Mouse (Mus musculus) gonadal fat pad, adult 2 months (tissue): Measurements from ENCODE around the gene Zfp13. TPM values are rescaled to one million over a fixed set of nuclear protein-coding genes. Genes with fewer than 3 reads are reported as not detected.
"Not testable (repeated sequence)": the region's sequence is repeated elsewhere in the genome, so short reads cannot be mapped to it uniquely, and the experiment has no call there.

ENCODE experiments used
- DNase-seq: peaks from one replicate; pipeline ENCODE4 v3.0.0-alpha.2; 2012; ENCODE audit warnings: low read depth
- polyA plus RNA-seq: library from polyadenylated mRNA; depleted of rRNA; stranded (reverse); fragments of >200 nt; gene quantifications from 2 replicates; pipeline ENCODE4 v1.2.3, GENCODE M21; 2012

Gene Zfp13
- polyA plus RNA-seq, 1 experiment, result 27.0 TPM

DNA sequence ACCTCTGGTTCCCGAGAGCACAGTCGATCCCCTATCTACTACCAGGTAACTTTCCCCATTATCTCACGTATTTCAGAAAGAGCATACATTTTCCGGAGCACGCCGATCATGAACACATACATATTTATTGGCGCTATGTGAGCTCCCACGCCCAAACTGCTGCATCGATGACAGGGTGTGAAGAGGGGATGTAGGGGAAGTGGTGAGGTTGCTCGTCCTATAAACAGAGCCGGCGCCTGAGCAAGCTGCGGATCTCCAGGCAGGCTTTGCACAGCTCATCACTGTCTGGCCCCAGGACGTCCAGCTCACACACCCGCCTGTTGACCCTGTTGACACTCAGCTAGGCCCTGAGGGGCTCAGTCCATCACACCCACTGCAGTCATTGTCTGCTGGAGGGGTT is 48.4 kb downstream of the Zfp13 start:
- DNase-seq, result no peak

DNA sequence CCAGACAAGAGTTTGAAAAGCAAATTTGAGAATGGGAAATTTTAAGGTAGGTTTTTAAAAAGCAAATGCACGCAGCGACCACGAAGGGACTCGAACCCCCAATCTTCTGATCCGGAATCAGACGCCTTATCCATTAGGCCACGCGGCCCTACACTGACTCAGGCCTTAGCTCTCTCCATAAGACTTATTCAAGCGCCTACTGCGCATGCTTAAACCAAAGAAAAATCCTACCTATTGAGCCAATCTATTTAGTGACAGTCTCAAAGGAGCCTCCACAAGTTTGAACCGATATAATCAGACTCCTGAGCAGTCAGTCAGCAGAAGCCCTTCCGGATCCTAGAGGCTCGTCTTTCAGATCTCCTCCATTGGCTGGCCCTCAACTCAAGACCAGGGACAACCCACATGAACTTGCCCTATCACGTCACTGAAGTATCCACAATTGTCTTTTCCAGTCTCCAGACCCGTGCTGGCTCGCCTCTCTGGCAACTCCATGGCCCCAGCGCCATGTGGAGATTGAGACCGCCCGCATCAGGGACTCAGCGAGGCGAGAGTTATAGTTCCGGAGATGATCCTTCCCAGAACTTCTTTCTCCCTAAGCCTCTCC is 49.0 kb downstream of the Zfp13 start:
- no peak for DNase-seq

DNA sequence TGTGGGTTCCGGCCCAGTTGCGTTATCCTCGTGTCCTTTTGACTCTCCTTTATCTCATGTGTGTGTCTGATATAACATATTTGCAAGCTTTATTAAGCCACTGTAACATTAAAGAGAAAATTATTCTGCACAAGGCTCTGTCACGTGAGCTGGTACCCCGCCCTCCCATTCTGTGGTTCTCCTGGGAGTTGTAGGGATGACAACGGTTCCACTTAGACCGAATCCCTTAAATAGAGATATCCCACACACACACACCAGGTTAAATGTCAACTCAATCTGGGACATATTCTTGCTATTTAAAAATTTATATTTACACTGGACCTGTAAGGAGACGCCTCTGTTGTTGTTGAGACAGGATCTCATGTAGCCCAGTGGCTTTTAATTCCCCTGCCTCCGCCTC is 49.8 kb downstream of the Zfp13 start:
- DNase-seq, result no peak

DNA sequence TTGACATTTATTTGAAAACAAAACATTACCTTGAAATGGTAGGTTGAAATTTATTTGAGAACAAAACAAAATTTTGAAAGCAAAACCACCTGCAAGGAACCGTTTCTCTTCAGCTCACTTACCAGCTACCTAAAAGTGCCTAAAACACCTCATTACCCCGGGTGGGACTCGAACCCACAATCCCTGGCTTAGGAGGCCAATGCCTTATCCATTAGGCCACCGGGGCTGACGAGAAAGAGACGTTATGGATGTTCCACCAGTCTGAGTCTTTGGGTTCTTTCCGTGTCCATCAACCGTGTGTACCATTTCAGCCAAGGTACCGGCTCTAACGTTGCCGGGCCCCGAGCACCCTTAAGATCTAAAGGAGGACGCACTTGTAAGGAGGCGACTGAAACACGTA is 50.7 kb downstream of the Zfp13 start:
- DNase-seq, result no peak

DNA sequence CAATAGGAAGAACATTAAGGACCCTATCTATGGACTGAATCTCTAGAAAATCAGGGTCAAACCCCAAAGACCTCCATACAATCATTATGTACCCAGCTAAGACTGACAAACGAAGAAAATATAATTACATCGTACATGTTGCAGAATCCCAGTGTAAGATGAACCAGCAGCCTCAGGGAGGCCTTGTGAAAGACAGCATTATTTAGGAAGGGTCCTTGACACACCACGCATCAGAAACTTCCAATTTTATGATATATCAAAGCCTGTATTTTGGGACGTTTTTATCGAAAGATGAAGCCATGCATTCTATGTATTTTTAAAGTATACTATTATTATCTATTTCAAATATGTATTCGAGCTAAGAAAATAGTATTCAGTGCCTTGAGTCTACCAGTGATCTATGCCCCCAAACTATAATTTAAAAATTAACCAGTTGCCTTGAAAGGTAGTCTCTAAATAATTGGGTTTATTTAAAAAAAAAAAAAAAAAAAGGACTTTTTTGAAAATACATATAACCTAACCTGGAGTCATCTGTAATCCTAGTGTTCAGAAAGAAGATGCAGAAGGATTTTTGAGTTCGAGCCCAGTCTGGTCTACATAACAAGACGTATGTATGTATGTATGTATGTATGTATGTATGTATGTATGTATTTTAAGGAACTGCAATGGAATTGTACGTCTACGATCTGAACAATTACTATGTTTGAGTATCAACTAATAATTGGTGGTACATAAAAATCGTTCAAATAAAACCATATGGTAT is 51.4 kb downstream of the Zfp13 start:
- no peak for DNase-seq

DNA sequence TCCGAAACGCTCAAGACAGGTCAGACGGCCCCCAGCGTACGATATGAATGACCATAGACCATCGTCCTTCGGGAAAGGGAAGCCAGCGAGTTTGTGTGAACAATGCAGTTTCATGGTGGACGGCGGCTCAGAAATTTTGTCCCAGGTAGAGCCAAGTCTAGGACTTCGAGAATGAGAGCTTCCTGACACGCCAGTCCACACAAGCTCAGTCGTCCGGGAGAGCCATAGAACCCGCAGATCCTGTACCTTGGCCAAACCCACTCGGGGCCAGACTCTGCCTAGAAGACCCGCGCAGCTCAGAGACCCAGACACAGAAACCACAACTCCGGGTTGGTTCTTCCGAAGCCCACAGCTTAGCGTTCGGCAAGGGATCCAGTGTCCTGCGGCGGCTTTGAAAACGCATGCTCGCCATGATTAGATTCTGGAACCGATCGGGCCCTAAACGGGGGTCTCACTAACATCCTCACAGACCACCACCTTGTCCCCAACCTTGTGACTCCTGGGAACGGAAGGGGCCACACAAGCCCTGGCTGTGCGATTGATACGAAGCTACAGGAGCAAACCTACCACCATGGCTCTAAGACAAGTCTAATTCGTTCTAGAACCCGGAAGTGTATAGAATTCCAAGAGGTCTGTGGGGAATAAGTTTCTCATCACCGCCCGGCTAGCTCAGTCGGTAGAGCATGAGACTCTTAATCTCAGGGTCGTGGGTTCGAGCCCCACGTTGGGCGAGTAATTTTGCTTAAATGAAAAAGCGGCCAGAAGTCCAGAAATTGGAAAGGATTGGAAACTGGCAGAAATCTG is 52.4 kb downstream of the Zfp13 start:
- no peak for DNase-seq

DNA sequence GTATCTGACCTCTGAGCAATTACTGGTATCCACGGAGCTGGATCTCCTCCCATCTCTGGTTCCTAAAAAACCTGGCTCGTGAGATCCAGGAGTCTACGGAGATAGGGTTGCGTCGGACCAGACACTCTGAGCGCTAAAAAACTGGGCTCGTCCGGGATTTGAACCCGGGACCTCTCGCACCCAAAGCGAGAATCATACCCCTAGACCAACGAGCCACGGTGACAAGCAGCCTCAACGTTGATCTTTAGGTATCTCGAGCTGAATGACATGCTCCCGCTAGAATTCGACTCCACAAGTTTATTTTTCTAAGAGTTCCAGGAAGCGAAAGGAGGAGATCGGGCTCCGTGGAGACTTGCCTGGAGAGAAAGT is 53.0 kb downstream of the Zfp13 start:
- DNase-seq, result no peak

DNA sequence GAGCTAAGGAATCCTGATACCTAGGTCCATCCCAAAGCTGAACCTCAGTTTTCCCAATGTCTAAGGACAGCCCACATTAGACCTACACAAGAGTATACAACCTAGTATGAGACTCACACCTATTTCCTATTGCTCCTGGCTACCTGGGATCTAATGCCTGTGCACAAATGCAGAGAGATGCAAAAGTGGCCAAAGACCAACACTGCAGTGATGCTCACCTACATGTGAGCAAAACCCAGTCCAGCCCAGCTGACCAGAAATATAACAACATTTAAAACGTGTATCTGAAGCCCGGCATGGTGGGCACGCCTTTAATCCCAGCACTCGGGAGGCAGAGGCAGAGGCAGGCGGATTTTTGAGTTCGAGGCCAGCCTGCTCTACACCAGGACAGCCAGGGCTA is 53.4 kb downstream of the Zfp13 start:
- DNase-seq, result no peak

DNA sequence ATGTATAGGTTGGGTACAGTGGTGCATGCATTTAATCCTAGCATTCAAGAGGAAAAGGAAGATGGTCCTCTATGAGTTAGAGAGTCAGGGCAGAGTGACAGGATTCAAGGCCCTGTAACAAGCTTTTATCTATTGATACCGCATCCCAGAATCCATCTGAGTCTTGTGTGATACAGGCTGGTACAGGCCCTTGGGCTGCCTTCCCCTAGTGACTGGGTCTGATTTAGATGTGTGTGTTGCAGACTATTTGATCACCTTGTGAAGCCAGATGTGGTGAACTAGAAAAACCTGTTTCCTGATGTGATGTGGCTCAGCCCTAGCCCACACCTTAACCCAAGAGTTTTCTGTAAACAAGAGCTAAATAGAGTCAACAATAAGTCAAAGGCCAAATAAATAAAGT is 54.5 kb downstream of the Zfp13 start:
- no peak for DNase-seq

DNA sequence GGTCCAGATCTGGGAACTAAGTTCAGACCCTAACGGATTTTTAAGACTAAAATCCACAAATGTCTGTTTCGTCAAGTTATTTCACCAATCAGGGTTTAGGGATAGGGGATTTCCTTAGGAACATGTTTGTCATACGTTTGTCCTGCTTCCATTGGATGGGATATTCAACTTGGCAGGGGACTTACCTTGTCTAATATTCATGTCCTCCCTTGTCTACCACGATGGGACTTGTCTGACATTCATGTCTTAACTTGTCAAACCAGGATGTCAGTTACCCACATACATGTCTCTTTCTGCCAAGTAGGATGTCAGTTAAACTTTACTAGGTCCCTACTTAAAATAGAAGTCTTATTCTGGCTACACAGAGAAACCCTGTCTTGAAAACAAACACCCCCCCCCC is 55.3 kb downstream of the Zfp13 start:
- no peak for DNase-seq

DNA sequence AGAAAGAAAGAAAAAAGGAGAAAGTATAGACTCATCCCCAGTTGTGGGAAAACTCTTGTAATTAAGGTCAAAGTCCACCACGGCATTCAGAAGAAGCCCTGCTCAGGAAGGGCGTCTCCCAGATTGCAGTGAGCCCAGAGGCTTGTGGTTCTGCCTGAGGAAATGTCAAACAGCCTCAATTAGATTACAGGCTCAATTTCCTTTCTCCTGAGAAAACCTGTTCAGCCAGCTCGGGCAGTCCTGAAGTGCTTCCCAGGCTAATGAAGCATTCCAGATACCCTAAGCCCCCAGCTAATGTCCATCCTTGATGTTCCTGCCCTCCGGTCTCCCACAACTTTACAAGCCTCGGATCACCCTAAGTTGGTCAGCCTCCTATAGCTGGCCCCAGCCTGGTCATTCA is 56.0 kb downstream of the Zfp13 start:
- DNase-seq, result no peak

DNA sequence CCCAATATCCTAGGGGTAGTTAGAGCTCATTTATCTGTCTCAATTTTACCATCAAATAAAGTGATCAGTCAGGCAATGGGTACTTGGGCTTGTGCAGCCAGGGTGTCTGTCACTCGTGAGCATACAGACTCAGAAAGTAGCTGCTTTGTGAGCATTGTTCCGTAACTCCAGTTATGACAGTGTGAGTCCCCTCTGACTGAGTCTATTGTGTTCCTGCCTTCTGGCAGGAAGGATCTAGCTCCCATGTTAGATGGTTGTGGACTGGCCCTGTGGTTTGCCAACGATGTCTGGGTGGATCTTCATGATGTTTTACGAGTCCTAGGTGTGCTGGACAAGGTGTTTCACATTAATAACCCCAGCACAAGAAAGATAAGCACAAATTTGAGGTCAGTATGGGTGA is 56.5 kb downstream of the Zfp13 start:
- DNase-seq, result no peak

DNA sequence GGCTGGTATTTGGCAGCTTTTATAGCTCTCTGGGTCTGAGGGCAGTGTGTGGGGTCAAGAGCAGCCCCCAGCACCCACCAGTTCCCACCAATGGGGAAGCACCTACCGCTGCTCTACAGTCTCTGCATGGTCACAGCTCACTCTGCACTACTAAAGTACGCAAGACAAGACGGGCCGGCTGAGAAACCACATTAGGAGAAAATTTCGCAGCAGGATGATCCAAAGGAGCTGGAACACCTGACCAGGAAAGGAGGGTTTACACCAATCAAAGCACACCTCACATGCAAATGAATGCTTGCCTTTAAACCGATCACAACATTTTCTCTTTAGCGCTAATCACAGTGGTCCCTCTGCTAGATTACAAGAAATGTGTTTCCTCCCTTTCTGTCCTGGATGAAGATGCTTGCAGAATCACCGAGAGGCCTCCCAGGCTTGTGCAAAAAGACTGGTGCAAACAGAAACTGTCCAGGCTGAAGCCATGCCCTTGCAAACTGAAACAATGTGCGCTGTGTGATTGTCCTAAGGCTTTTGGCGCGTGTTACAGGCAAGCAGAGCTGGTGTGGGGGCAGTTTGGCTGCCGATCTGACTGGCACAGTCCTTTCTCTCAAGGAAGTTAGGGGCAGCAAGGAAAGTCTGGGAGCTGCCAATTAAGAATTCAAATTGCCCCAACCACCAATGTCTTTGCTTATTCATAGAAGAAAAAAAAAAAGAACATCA is 57.1 kb downstream of the Zfp13 start:
- DNase-seq, result no peak

DNA sequence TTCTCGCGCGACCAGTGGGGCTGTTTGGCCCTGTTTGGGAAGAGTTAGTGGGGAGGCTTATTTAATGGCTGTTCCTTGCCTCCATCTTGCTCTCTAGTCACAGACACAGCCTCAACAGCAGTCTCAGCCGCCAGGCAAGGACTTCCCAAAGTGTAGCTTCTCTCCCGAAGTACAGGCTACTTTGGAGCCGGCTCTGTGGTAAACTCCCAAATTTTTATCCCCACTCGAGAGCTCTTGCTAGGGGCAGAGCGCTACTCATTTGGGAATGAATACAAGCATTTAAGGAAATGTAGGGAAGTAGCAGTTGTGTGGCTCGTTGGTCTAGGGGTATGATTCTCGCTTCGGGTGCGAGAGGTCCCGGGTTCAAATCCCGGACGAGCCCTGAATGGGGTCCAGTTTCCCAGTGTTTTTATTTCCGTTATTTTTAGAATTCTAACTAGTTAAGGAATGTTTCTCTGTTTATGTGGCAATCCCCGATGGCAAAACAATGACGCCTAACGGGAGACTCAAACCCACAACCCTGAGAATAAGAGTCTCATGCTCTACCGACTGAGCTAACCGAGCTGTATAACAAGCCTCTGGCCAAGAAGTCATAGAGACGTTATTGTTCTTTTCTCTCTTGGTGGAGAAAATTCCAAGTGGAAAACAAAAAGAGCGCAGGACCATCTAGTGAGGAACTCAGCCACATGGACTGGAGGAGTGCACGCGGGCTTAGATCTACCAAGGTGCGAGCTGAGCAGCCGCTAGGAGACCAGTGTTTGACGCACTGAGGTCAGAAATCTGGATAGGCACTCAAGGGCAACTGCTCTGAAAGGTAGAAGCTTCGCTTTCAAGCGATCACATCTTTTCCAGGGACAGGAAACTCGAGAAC is 58.4 kb downstream of the Zfp13 start:
- no peak for DNase-seq

DNA sequence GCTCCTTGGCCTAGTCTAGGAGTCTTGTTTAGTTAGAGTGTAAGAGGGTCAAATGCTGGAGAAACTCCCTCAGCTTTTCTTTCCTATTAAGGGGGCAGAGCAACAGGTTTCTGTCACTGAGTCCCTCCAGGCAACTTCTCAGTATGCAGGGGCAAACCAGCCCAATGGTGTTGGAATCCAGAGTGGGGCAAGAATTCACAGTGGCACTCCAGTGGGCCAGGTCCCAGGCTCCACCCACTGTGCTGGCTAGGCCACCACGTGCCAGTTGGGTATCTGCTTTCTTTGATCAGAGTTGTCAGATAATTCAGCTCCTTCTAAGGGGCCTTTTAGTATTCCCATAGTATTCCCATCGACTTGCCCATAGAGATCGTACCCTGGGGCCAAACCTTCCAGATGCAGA is 59.2 kb downstream of the Zfp13 start:
- DNase-seq, result no peak

DNA sequence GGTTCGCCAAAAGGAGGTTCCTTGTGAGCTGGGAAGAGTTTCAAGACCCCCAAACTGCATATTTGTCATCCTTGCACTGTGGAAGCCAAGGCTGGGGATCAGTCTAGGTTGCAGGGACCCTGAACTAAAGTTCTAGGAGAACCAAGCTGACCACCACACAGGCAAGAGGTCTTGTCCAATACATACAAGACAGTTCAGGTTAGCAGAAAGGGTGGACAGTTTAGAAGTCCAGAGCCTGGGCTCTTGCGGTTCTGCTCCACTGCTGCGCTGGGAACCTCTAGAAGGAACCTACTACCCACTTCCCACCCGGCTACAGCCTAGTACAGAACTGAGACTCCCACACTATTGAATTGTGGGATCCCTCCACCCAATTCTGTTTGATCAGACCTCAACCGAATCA is 59.7 kb downstream of the Zfp13 start:
- no peak for DNase-seq

DNA sequence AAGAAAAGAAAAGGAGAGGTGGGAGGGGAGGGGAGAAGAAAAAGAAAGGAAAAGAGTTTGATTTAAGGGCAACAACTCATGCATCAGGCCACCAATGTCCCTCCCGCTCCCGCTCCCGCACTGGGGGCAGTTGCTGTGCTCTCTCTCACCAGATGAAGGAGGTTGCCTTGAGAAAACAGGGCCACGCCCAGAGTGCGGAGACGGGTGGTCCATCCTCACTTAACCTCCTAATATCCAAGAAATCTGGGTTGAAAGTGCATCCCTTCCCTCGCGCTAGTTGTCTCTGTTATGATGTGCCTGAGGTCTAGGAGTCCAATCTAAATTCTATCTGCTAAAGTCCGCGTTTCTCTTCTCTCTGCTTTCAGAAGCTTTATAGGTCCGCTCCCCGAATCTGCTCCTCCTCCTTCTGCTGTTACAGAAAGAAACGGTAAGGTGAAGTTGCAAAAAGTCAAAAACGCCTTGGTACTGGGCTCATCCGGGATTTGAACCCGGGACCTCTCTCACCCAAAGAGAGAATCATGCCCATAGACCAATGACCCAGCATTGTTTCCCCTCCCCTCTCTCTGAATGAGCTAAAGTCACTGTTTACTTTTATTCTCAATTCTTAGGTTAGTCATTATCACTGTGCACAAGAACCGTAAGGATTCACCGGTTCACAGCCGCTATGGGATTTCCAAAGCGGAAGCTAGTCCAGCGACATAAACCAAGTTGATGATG is 60.8 kb downstream of the Zfp13 start:
- no peak for DNase-seq

DNA sequence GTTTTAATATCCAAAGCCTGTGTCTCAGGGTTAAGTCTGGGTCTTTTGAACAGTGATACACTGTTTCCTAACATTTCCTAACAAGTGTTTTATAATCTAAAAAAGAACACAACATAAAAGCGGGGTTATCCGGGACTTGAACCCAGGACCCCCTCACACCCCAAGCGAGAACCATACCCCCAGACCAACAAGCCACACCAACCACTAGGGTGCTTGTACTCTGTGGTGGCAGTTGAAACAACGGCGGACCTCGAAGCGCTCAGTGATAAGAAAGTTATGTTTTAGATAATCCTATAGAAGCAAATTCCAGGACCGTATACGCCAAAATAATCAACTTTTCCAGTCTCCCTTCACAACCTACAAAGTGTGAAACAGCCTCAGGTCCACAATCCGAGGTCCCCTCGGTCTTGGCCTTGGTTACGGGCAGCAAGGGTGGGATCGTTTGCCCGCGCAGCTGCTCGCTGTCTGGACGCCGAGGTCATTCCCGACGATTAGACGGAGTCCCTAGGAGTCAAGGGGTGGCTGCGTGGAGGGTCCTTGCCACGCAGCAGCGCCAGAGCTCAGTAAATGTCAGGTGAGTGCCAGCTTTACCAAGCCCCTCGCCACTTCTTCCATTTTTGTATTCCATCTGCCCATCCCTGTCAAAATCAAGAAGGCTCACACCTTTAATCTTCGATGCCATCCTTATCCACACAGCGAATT is 61.6 kb downstream of the Zfp13 start:
- DNase-seq, result no peak

DNA sequence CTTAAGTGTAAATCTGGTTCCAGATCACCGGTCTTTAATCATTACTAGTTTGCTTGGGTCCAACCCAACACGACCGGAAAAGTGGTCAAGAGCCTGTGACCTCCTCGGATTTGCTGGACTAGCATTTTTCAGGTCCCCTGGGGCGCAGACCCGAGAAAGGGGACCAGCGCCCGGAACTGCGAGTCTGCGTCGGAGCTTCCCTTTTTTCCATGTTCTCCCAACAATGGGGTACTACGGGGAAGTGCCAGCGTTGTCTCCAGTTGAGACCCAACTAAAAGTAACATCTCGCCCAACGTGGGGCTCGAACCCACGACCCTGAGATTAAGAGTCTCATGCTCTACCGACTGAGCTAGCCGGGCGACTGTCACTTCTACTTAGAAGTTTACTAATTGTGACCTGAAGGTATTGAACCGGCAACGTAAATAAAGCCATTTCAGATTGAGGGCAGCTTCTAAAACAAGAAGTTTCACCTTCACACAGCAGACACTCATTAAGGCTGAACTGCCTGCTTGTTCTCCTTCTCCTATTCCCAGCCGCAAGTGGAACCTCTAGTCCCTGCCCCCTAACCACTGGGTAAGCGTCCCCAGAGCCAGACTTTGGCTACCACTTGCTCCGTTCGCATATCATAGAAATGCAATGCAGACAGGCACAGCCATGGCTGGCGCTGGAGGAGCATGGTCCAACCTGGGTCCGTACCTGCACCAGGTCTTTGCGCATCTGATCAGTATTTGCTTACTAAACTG is 64.1 kb downstream of the Zfp13 start:
- DNase-seq, result not testable (repeated sequence)
